Mouse (Mus musculus) megakaryocyte progenitor cell, adult 5-6 weeks (primary cell): ENCODE results near the gene Rrad. TPM values are rescaled to one million over a fixed set of nuclear protein-coding genes. Genes with fewer than 3 reads are reported as not detected.
A peak's percentile ranks its signal among the peaks of the same experiment; 100 is the strongest.
"Not testable (repeated sequence)": the region's sequence is repeated elsewhere in the genome, so short reads cannot be mapped to it uniquely, and the experiment has no call there.

ENCODE experiments used
- ATAC-seq: replicated peaks from 2 replicates; pipeline ENCODE4 v1.8.0; 2016; ENCODE audit warnings: mild to moderate bottlenecking, moderate TSS enrichment, inconsistent platforms; ENCODE audit not compliant: poor library complexity
- total RNA-seq, 2 experiments: library from RNA; stranded (forward) in 1 of 2; stranded (reverse) in 1 of 2; fragments of 157-497, 149-512 nt in 1 of 2; fragments of 200-1000 nt in 1 of 2; gene quantifications; 2 replicates each; pipeline versions ENCODE4 v1.2.3 to v1.2.4; 2015 to 2017

Gene Rrad
- total RNA-seq (2015) (0.76 and 1.2 TPM in 2 replicates), total RNA-seq (2017) (1.5 and 1.9 TPM in 2 replicates)

- peak; percentile 63 for ATAC-seq
These were observed at the start of gene Rrad for GRCm38 (mm10) chr8:104630981-104631663. Rrad (minus strand) TSS chr8:104631327.

DNA sequence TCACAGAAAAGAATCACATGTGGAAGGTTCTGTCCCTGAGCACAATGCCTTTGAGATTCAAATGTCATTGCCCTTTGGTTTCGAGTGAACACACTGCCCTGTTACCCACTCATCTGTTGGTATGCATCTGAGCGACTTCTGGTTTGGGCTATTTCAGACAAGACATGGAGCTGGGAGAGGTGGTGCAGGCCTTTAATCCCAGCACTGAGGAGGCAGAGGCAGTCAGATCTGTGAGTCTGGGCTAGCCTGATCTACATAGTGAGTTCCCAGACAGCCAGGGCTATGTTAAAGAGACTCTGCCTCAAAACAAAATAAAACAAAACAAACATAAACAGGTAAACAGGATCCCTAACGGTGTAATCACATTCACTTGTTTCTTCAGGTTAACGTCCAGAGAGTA is 24.5 kb upstream of the Rrad start:
- no peak for ATAC-seq

GRCm38 (mm10) chr8:104654984-104655383 is 23.9 kb upstream of the Rrad start:
- ATAC-seq, result peak; percentile 100

GRCm38 (mm10) chr8:104644187-104644586 is 13.1 kb upstream of the Rrad start:
- ATAC-seq, result not testable (repeated sequence)

- ATAC-seq, result peak; percentile 2; the same call in 1 of the 2 replicates
These were observed 11.2 kb upstream of the Rrad start for GRCm38 (mm10) chr8:104642324-104642654.

DNA sequence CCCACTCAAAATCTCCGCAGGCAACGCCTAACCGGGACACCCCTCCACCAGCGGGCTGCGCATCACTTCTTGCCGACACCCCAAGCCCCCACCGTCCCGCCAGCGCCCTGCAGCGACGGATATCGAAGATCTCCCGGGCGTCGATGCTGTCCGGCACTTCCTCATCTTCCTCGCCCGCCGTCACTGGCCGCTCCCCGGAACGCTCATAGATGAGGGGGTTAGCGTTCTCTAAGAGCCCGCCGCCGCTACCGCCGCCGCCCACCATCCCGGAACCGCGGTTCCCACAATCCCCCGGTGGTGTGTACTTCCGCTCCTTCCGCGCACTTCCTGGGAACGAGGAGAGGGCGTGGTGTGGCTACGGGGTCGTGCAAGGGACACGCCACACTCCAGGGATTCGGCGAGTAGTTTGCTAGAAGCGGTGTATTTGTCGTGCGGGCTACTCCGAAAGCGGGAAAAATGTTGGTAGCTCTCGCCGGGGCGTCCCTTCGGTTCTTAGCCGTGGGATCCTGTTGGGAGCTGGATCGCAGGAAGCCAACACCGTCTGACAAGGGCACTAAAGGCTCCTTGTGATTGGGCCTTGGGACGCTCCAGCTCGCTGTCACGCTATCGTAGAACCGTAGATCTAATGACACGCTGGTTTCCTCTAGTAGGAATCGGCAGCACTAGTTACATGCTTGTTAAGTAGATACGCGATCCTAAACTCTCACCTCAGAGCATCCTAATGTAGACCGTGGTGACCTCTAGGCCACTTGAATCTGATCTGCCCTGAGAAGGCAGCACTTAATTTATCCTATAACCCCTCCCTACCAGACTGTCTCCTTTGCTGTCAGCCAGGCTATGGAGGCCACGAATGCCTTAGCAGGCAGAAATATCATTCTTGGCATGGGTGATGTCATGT is 10.5 kb upstream of the Rrad start, which contains the start of gene Ciao2b:
TSS of gene Ciao2b (minus strand) at position 540 of the 898 bp plus-strand sequence.
- ATAC-seq, result peak; percentile 92

DNA sequence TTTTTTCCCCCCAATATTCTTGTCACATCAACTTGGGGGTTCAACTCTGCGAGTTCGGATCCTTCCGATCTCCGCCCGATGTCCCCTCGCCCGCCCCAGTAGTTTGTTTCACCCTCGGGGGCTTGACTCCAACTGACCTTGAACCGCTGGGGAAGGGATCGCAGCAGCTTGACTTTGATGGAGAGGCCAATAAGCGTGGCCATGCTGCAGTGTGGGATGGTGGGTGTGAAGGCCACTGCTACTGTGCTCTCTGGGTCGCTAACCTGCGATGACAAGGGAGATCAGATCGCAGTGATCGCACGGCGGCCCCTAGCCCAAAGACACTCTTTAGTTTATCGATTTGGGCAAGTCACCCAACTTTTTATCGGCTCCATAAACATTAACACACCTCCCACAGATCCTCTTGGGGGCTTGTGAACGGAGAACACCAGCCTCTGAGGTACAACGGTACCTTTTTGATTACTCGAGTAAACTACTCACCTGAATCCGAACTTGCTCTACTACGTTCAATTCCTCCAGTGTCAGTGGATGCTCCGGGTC is 9.8 kb upstream of the Rrad start:
- ATAC-seq, result no peak

GRCm38 (mm10) chr8:104640241-104640640 is 9.1 kb upstream of the Rrad start:
- no peak for ATAC-seq

GRCm38 (mm10) chr8:104638010-104638409 is 6.9 kb upstream of the Rrad start:
- ATAC-seq, result no peak

GRCm38 (mm10) chr8:104635004-104635710 is 4.0 kb upstream of the Rrad start:
- no peak for ATAC-seq

- ATAC-seq, result no peak
These were observed 2.1 kb upstream of the Rrad start for GRCm38 (mm10) chr8:104633156-104633744.

DNA sequence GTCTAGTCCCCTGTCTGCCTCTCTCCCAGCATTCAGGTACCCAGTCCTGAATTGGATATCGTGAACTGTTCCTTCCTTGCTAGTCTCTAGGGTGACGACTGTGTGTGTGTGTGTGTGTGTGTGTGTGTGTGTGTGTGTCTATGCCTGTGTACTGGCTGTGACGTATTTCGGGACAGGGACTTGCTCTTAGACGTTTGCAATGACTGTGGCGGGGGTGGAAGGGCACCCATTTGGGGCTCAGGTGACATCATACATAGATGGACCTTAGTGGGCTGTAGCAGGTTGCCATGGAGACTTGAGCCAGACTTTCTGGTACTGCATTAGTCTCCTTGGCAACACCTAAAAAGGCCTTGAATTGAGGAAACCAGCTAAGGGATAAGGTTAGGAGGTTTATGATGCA is 1.4 kb upstream of the Rrad start:
- no peak for ATAC-seq

GRCm38 (mm10) chr8:104631975-104632374 is 848 bp upstream of the Rrad start:
- 0 out of 2 replicates have a peak, but pooled peaks have one; percentile 3 for ATAC-seq

- peak; percentile 26; the same call in 1 of the 2 replicates for ATAC-seq
These were observed 553 bp downstream of the Rrad start for GRCm38 (mm10) chr8:104630574-104630973.

DNA sequence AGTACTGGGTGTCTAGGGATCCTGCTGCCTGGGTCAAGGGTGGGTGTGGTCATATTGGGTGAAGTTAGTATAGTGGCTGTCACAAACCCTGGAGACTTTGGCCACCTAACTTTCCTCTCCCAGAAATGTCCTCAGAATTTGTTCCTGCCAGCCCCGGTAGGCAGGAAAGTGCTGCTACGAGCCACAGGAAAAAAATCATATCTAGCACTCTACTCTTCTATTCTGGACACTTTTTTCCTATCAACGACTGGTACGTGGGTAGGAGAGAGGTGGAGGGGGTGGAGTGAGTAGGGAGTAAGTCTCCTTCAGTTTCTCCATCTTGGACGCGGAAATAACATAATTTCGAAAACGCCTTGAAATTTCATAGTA is 1.0 kb downstream of the Rrad start:
- ATAC-seq, result no peak; the same call in 1 of the 2 replicates

- peak; percentile 58 for ATAC-seq
These were observed 1.6 kb downstream of the Rrad start for GRCm38 (mm10) chr8:104629306-104630110.

DNA sequence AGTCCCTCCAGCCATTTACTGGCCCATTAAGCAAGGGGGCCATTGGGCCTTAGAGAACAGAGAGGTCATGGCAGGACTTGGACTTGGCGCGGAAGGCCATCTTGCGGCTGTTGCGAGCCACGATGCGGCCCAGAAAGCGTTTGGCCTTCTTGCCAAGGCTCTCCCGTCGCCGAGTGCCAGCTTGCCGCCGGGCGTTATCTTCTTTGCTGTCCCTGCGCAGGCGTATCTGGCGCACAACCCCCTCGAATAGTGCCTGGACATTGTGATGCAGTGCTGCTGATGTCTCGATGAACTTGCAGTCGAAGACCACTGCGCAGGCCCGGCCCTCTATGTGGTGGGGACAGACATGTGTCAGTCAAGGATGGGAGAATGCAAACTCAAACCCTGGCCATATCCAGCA is 2.7 kb downstream of the Rrad start:
- no peak for ATAC-seq

- no peak for ATAC-seq
These were observed 3.9 kb downstream of the Rrad start for GRCm38 (mm10) chr8:104627065-104627740.

- no peak for ATAC-seq
These were observed 7.0 kb downstream of the Rrad start, which contains the start of gene Cdh16 for GRCm38 (mm10) chr8:104624161-104624560. Cdh16 (minus strand) TSS chr8:104624396.
